Mouse (Mus musculus) neutrophil, adult 5-6 weeks (primary cell): ENCODE results near the gene Gm8369. TPM values are rescaled to one million over a fixed set of nuclear protein-coding genes. Genes with fewer than 3 reads are reported as not detected.

Experiments used
- total RNA-seq: library from RNA; stranded (forward); fragments of 200-1000 nt; gene quantifications from 2 replicates; pipeline ENCODE4 v1.2.3, GENCODE M21; 2017

Gm8369 gene
- total RNA-seq, 1 experiment from 2014 or later = 335 TPM

Other genes with a start within 250 kb of the Gm8369 start
- gene Ms4a1, start 219.7 kb upstream of the Gm8369 start, total RNA-seq = 552 and 558 TPM in 2 replicates
- not detected in 2 replicates for gene Ms4a5, start 202.1 kb upstream of the Gm8369 start, total RNA-seq
- gene Ms4a14, start 171.5 kb upstream of the Gm8369 start, total RNA-seq = not detected in 2 replicates
- 0.49 TPM in 1 of 2 replicates, not detected in the other for gene Ms4a7, start 149.8 kb upstream of the Gm8369 start, total RNA-seq
- 1.4 and 3.7 TPM in 2 replicates for gene Ms4a4a, start 110.4 kb upstream of the Gm8369 start, total RNA-seq
- 129 and 133 TPM in 2 replicates for gene Ms4a4c, start 81.2 kb upstream of the Gm8369 start, total RNA-seq
- gene Ms4a4b, start 42.4 kb upstream of the Gm8369 start, total RNA-seq = 44.8 and 59.4 TPM in 2 replicates
- gene Ms4a6c, start 16.6 kb upstream of the Gm8369 start, total RNA-seq = 34.3 and 38.1 TPM in 2 replicates
- gene Ms4a6b, start 30.6 kb downstream of the Gm8369 start, total RNA-seq = 108 and 112 TPM in 2 replicates
- 0.58 TPM in 1 of 2 replicates, not detected in the other for gene Ms4a4d, start 50.9 kb downstream of the Gm8369 start, total RNA-seq
- gene Ms4a6d, start 118.9 kb downstream of the Gm8369 start, total RNA-seq = 3.6 and 7.6 TPM in 2 replicates
- gene Ms4a2, start 137.8 kb downstream of the Gm8369 start, total RNA-seq = 1.4 and 5.6 TPM in 2 replicates
- not detected in 2 replicates for gene Ms4a3, start 154.9 kb downstream of the Gm8369 start, total RNA-seq
- not detected in 2 replicates for gene Oosp2, start 174.6 kb downstream of the Gm8369 start, total RNA-seq
- gene Oosp1, start 205.2 kb downstream of the Gm8369 start, total RNA-seq = not detected in 2 replicates
- gene Oosp3, start 211.1 kb downstream of the Gm8369 start, total RNA-seq = not detected in 2 replicates